Mouse (Mus musculus) lung, postnatal 36 days (tissue): Measurements from ENCODE around the gene Apoe.
A peak's percentile ranks its signal among the peaks of the same experiment; 100 is the strongest.

ENCODE experiments used
- DNase-seq: peaks from one replicate; pipeline ENCODE4 v3.0.0; 2022; ENCODE audit warnings: mixed read lengths

Apoe gene

DNA sequence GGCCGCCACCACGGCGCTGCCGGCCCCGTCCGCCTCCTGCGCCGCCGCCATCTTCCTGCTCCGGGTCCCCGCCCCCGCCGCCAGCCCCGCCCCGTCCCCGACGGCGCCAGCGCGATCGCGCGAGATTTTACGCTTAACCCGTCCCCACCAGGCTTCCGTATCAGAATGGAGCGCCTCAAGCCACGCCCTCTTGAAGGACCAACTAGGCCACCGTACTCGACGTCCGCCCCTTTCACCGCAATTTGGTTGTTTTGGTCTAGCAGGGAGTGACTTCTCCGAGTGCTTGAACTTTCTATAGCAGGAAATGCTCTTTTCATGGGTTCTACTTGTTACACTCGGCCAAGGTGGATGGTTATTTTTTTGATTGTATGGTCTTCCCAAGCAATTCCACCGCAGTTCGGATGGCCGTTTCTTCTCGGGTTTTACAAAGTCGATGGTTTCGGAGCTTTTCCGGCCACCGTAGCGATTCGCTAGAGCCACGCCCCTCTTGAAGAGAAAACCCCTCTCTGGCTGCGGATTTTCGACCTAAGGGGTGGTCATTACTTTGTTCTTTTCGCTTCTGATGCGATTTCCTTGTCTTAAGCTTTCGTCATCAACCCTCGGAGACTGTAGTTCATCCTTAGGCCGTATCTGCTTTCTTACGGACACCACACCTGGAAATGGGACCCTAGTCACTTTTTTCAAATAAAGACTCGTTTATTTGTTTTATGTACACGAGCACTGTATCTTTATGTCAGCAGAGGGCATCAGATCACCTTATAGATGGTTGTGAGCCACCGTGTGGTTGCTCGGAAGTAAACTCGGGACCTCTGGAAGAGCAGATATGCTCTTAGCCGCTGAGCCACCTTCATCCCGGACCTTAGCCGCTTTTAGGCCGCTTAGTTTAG, 33.8 kb downstream of the Apoe start, which contains the start of gene Clptm1:
Clptm1 (minus strand) TSS at position 79 of the 887 bp plus-strand sequence.
- DNase-seq = peak; percentile 98

- DNase-seq = no peak
Measured at GRCm38 (mm10) chr7:19664455-19664954, 34.5 kb downstream of the Apoe start.

DNA sequence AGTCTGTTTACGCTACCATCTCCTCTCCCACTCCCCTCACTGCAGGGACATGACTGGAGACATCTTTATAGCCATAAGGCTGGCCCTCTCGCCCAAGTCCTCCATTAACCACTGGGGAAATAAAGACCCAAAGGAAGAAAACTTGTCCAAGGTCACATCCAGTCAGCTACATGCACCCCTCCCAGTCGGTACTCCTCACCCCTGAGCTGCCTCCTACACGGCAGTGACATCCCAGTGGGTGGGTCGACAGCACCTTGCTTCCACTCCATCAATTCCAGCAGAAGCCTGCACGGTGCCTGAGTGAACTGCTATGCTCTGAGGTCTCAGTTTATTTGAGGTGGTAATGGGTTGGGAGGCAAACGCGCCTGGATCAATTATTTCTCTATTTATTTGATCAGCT, 35.0 kb downstream of the Apoe start:
- no peak for DNase-seq

- no peak for DNase-seq
Measured at GRCm38 (mm10) chr7:19652614-19653013, 46.4 kb downstream of the Apoe start.

GRCm38 (mm10) chr7:19651063-19651786, 47.8 kb downstream of the Apoe start:
- DNase-seq = peak; percentile 47
